Mouse (Mus musculus): ENCODE measurements at regions not wholly inside any gene's neighbourhood (a gene's known extent, or its start where the extent isn't known, plus 50 kb on each side); places are given as distances from the start of the nearest gene placed in this dataset.

GRCm38 (mm10) chr5:106119584-106119983 is 243.2 kb downstream of the Zfp326 start:
- TF ChIP-seq POLR2A (IDR thresholded peaks at IDR 0.05; ENCODE audit: low read depth, low read length) = no peak
- no peak for TF ChIP-seq CTCF (conservative IDR thresholded peaks at IDR 0.05; ENCODE audit: insufficient read depth, insufficient read length, low read depth, low read length)

Measured in kidney, adult 2 months (tissue).